Mouse (Mus musculus) neural tube, embryonic 13.5 days (tissue): ENCODE data around the gene Dusp7. TPM values are rescaled to one million over a fixed set of nuclear protein-coding genes. Genes with fewer than 3 reads are reported as not detected.

ENCODE experiments used
- ATAC-seq: fragments of 200-750 bp; cut with Nextera tagmentation; 2 replicates; pipeline ENCODE4 v1.8.0; 2017; ENCODE audit warnings: low read depth, mild to moderate bottlenecking, moderate TSS enrichment, moderate library complexity
- H3K27ac ChIP-seq: fragments of 300-500 bp; sonication (generic); replicated peaks from 2 replicates; pipeline ENCODE4 v1.5.1; 2015; ENCODE audit warnings: moderate library complexity, mild to moderate bottlenecking, inconsistent platforms
- H3K27me3 ChIP-seq: fragments of 300-500 bp; sonication (generic); 2 replicates; pipeline ENCODE4 v1.6.1; 2015; ENCODE audit warnings: mild to moderate bottlenecking, inconsistent platforms
- H3K36me3 ChIP-seq: fragments of 300-500 bp; sonication (generic); 2 replicates; pipeline ENCODE4 v1.6.1; 2015; ENCODE audit warnings: mild to moderate bottlenecking, inconsistent platforms
- H3K4me1 ChIP-seq: fragments of 300-500 bp; sonication (generic); replicated peaks from 2 replicates; pipeline ENCODE4 v1.6.1; 2015; ENCODE audit warnings: inconsistent platforms
- H3K4me2 ChIP-seq: fragments of 300-500 bp; sonication (generic); 2 replicates; pipeline ENCODE4 v1.6.1; 2015; ENCODE audit warnings: inconsistent platforms, mild to moderate bottlenecking, moderate library complexity
- H3K4me3 ChIP-seq: fragments of 300-500 bp; sonication (generic); 2 replicates; pipeline ENCODE4 v1.5.1; 2015; ENCODE audit warnings: mild to moderate bottlenecking, inconsistent platforms
- H3K9ac ChIP-seq: fragments of 300-500 bp; sonication (generic); 2 replicates; pipeline ENCODE4 v1.6.1; 2015; ENCODE audit warnings: moderate library complexity, mild to moderate bottlenecking, inconsistent platforms
- H3K9me3 ChIP-seq: fragments of 300-500 bp; sonication (generic); 2 replicates; pipeline ENCODE4 v1.6.1; 2016; ENCODE audit warnings: inconsistent platforms
- WGBS: fragments of 180-500 bp; shearing (Covaris S2); methylation state at CpG from one replicate; pipeline ENCODE4 v1.1.7; 2015; 5-methylcytosine and 5-hydroxymethylcytosine counted together
- polyA plus RNA-seq: library from polyadenylated mRNA; unstranded; fragments of >200 nt; fragmentation: Nextera tagmentation; extraction: Ambion mirVana; gene quantifications from 2 replicates; pipeline ENCODE4 v1.2.1, GENCODE M21; 2015

Dusp7 gene
- polyA plus RNA-seq, 1 experiment from 2014 or later: 12.3 TPM

GRCm38 (mm10) chr9:106339730-106340129 lies 28.7 kb upstream of the Dusp7 start:
- no peaks in the 10 kb centered on the region for H3K36me3 ChIP-seq
- 0 out of 2 replicates have a peak overlapping the region, but pooled peaks have one; percentile 41 for H3K9ac ChIP-seq
- no peak overlapping the region for H3K4me2 ChIP-seq
- peaks cover 40% of the 10 kb centered on the region for H3K4me1 ChIP-seq
- H3K9me3 ChIP-seq: no peaks in the 10 kb centered on the region
- no peaks in the 10 kb centered on the region for H3K27me3 ChIP-seq
- peak overlapping the region; percentile 78 for H3K27ac ChIP-seq
- no peak overlapping the region for H3K4me3 ChIP-seq
- 94% methylated on average over 4 of the region's 4 CpGs for WGBS
- no peak for ATAC-seq

- H3K27ac ChIP-seq: no peak overlapping the region; the same call in 1 of the 2 replicates
- H3K27me3 ChIP-seq: no peaks in the 10 kb centered on the region
- H3K4me2 ChIP-seq: no peak overlapping the region
- 67% methylated on average over 13 of the region's 13 CpGs for WGBS
- no peaks in the 10 kb centered on the region for H3K36me3 ChIP-seq
- peaks cover 49% of the 10 kb centered on the region for H3K4me1 ChIP-seq
- H3K4me3 ChIP-seq: no peak overlapping the region
- no peaks in the 10 kb centered on the region for H3K9me3 ChIP-seq
- 0 out of 2 replicates have a peak overlapping the region, but pooled peaks have one; percentile 2 for H3K9ac ChIP-seq
- no peak for ATAC-seq
These were observed 27.7 kb upstream of the Dusp7 start for GRCm38 (mm10) chr9:106340501-106341312.

- Histone ChIP-seq H3K9me3 (no peaks in the 10 kb centered on the region), H3K4me1 (peaks cover 49% of the 10 kb centered on the region), H3K27me3 (no peaks in the 10 kb centered on the region), H3K4me2 (no peak overlapping the region), H3K9ac (no peak overlapping the region), H3K4me3 (no peak overlapping the region), H3K36me3 (no peaks in the 10 kb centered on the region), H3K27ac (no peak overlapping the region; the same call in 1 of the 2 replicates)
- 58% methylated on average over 3 of the region's 3 CpGs for WGBS
- no peak for ATAC-seq
These were observed 27.1 kb upstream of the Dusp7 start for GRCm38 (mm10) chr9:106341313-106341686.

GRCm38 (mm10) chr9:106342573-106342972 lies 25.9 kb upstream of the Dusp7 start:
- no peak for ATAC-seq
- H3K27me3 ChIP-seq: no peaks in the 10 kb centered on the region
- WGBS: 90% methylated on average over 9 of the region's 9 CpGs
- H3K4me3 ChIP-seq: no peak overlapping the region
- H3K4me2 ChIP-seq: no peak overlapping the region
- no peaks in the 10 kb centered on the region for H3K36me3 ChIP-seq
- H3K27ac ChIP-seq: no peak overlapping the region
- no peak overlapping the region for H3K9ac ChIP-seq
- peaks cover 49% of the 10 kb centered on the region for H3K4me1 ChIP-seq
- H3K9me3 ChIP-seq: no peaks in the 10 kb centered on the region

- no peak for ATAC-seq
- Histone ChIP-seq H3K9ac (no peak overlapping the region), H3K4me3 (no peak overlapping the region), H3K36me3 (no peaks in the 10 kb centered on the region), H3K27ac (no peak overlapping the region), H3K9me3 (no peaks in the 10 kb centered on the region), H3K27me3 (no peaks in the 10 kb centered on the region), H3K4me2 (no peak overlapping the region), H3K4me1 (peaks cover 23% of the 10 kb centered on the region)
- 61% methylated on average over 6 of the region's 6 CpGs for WGBS
These were observed 23.3 kb upstream of the Dusp7 start for GRCm38 (mm10) chr9:106345167-106345566.

- Histone ChIP-seq H3K9ac (no peak overlapping the region), H3K4me1 (peaks cover 23% of the 10 kb centered on the region), H3K9me3 (no peaks in the 10 kb centered on the region), H3K36me3 (no peaks in the 10 kb centered on the region), H3K27ac (no peak overlapping the region), H3K27me3 (no peaks in the 10 kb centered on the region), H3K4me2 (no peak overlapping the region), H3K4me3 (no peak overlapping the region)
- ATAC-seq: no peak
- 78% methylated on average over 6 of the region's 6 CpGs for WGBS
These were observed 22.8 kb upstream of the Dusp7 start for GRCm38 (mm10) chr9:106345630-106346029.

DNA sequence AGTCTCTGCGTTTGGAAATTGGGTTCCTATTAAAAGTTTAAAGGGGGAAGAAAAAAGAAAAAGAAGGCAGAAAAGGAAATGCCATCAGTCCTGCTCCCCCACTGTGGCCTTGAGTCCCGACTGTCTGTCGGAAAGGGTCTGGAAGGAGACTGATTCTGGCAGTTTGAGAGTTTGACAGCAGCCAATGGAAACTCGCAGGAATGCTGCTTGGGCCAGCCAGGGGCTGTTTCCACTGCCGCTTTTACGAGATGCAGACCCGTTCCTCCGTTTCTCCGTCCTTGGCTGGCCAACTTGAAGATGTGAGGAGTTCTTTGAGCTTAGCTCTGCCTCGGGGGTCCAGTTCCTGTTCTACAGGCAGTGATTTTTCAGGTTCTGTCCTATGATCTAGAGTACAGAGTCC lies 20.2 kb upstream of the Dusp7 start:
- ATAC-seq: no peak
- Histone ChIP-seq H3K4me1 (peaks cover 11% of the 10 kb centered on the region; the same call in 1 of the 2 replicates), H3K9ac (no peak overlapping the region), H3K4me3 (no peak overlapping the region), H3K9me3 (no peaks in the 10 kb centered on the region), H3K27me3 (no peaks in the 10 kb centered on the region), H3K4me2 (no peak overlapping the region), H3K27ac (no peak overlapping the region), H3K36me3 (no peaks in the 10 kb centered on the region)
- WGBS: 70% methylated on average over 10 of the region's 10 CpGs

DNA sequence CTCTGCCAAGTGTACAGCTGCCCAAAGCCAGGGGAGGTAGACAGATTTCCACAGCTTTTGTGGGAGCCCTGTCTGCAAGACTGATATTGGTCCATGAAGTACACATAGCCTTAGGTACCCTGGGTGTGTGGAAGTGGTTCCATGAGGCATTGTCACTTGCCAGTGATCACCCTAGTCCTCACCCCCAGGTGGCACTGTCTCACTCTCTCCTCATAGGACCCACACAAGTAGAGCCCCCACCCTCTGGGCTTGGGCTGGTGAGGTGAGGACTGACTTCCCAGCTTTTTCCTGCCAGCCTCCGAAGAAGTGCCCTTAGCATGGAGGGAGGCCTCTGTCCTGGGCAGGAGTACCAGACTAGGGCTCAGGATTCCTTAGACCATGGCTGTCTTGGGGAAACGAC lies 19.4 kb upstream of the Dusp7 start:
- 67% methylated on average over 2 of the region's 2 CpGs for WGBS
- H3K4me1 ChIP-seq: peaks cover 11% of the 10 kb centered on the region; the same call in 1 of the 2 replicates
- peak; percentile 51; the same call in 1 of the 2 replicates for ATAC-seq

GRCm38 (mm10) chr9:106351178-106351577 lies 17.3 kb upstream of the Dusp7 start:
- no peak overlapping the region for H3K9ac ChIP-seq
- no peaks in the 10 kb centered on the region for H3K27me3 ChIP-seq
- no peak for ATAC-seq
- no peak overlapping the region for H3K27ac ChIP-seq
- no peak overlapping the region for H3K4me2 ChIP-seq
- no peaks in the 10 kb centered on the region for H3K9me3 ChIP-seq
- H3K36me3 ChIP-seq: no peaks in the 10 kb centered on the region
- 74% methylated on average over 6 of the region's 6 CpGs for WGBS
- no peak overlapping the region for H3K4me3 ChIP-seq
- H3K4me1 ChIP-seq: peaks cover 6% of the 10 kb centered on the region

More for the DNA sequence above, 19.4 kb upstream of the Dusp7 start:
- H3K4me2 ChIP-seq: no peak overlapping the region
- H3K27me3 ChIP-seq: no peaks in the 10 kb centered on the region
- H3K4me3 ChIP-seq: no peak overlapping the region
- no peaks in the 10 kb centered on the region for H3K36me3 ChIP-seq
- H3K9me3 ChIP-seq: no peaks in the 10 kb centered on the region
- no peak overlapping the region for H3K9ac ChIP-seq
- H3K27ac ChIP-seq: no peak overlapping the region

DNA sequence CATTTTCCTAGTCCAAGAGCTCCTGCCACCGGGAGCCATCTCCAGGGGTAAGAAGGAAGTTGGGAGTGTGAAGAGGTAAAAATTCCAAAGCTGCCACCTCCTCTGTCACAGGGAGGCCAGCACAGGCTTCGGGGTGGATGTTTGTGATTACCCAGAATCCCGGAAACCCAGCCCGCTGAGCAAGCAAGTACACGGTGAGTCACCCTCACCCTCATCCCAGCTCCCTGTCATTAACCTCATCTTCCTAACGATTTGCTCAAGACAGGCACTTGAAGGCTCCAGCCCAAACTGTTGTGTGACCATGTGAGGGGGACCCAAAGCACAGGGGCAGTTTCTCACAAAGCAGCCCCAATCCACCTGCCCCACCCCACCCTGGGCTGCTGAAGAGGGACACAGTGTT lies 14.7 kb upstream of the Dusp7 start:
- Histone ChIP-seq H3K4me3 (no peak overlapping the region), H3K27ac (no peak overlapping the region), H3K27me3 (no peaks in the 10 kb centered on the region), H3K36me3 (no peaks in the 10 kb centered on the region), H3K9me3 (no peaks in the 10 kb centered on the region), H3K4me1 (peaks cover 8% of the 10 kb centered on the region), H3K9ac (no peak overlapping the region), H3K4me2 (no peak overlapping the region)
- ATAC-seq: no peak
- WGBS: 72% methylated on average over 6 of the region's 6 CpGs

- Histone ChIP-seq H3K36me3 (no peaks in the 10 kb centered on the region), H3K9me3 (no peaks in the 10 kb centered on the region), H3K4me2 (no peak overlapping the region), H3K27me3 (no peaks in the 10 kb centered on the region), H3K4me3 (no peak overlapping the region), H3K4me1 (peaks cover 8% of the 10 kb centered on the region), H3K27ac (no peak overlapping the region), H3K9ac (no peak overlapping the region)
- no peak for ATAC-seq
- 89% methylated on average over 6 of the region's 6 CpGs for WGBS
These were observed 13.6 kb upstream of the Dusp7 start for GRCm38 (mm10) chr9:106354810-106355209.

- H3K9ac ChIP-seq: no peak overlapping the region
- peak overlapping the region; percentile 38; the same call in 1 of the 2 replicates for H3K27ac ChIP-seq
- no peaks in the 10 kb centered on the region for H3K27me3 ChIP-seq
- no peaks in the 10 kb centered on the region for H3K36me3 ChIP-seq
- no peak overlapping the region for H3K4me3 ChIP-seq
- 69% methylated on average over 10 of the region's 10 CpGs for WGBS
- peaks cover 8% of the 10 kb centered on the region for H3K4me1 ChIP-seq
- H3K4me2 ChIP-seq: no peak overlapping the region
- H3K9me3 ChIP-seq: no peaks in the 10 kb centered on the region
- no peak for ATAC-seq
These were observed 13.0 kb upstream of the Dusp7 start for GRCm38 (mm10) chr9:106355217-106355974.
